Mouse (Mus musculus) G1E-ER4 (cell line): Measurements from ENCODE around the gene Rnf214. TPM values are rescaled to one million over a fixed set of nuclear protein-coding genes. Genes with fewer than 3 reads are reported as not detected.

Experiments used
- GATA1 ChIP-seq: IDR thresholded peaks from one replicate; pipeline ENCODE4 v1.8.0; 2012; ENCODE audit warnings: low read length, inconsistent platforms
- polyA plus RNA-seq: library from polyadenylated mRNA; stranded (reverse); fragments of >175 nt; gene quantifications from 2 replicates; pipeline ENCODE4 v1.2.3, GENCODE M21; 2012

Gene Rnf214
- 11.7 and 14.3 TPM in 2 replicates for polyA plus RNA-seq

DNA sequence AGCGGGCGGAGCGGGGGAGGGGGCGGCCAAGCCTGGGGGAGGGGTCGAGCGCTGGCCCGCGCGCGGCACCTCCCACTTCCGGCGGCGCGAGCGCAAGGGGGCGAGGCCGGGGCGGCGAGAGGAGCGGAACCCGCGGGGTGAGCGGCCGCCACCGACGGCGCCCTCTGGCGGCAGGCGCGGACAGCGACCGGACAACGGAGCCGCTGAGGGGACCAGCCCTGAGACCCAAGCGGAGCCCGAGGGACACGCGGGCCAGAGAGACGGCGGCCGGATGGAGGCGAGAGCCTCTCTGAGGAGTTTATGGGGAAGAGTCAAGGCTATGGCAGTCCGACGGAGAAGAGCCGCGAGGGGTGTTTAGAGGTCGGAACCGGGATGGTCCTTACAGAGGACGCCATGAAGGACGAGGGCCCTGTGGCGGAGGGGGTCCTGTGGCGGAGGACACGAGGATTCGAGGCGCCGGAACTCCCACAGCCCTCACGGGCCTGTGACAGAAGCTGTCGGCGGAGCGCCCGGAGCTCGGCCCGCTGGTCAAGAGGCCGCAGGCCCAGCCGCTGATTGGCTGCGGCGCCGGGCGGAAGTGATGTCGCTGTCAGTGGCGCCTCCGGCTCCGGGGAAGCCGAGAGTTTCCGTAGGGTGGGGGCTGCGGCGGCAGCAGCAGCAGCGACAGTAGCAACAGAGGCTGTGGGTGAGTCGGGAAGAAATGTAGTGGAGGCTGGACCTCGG is at the start of gene Rnf214, which contains the start of gene Pcsk7:
Gene Rnf214, minus strand, starts transcription at position 557 of the 723 bp plus-strand sequence.
Gene Pcsk7, plus strand, starts transcription at position 143 of the 723 bp plus-strand sequence.
- no peak for TF ChIP-seq GATA1

DNA sequence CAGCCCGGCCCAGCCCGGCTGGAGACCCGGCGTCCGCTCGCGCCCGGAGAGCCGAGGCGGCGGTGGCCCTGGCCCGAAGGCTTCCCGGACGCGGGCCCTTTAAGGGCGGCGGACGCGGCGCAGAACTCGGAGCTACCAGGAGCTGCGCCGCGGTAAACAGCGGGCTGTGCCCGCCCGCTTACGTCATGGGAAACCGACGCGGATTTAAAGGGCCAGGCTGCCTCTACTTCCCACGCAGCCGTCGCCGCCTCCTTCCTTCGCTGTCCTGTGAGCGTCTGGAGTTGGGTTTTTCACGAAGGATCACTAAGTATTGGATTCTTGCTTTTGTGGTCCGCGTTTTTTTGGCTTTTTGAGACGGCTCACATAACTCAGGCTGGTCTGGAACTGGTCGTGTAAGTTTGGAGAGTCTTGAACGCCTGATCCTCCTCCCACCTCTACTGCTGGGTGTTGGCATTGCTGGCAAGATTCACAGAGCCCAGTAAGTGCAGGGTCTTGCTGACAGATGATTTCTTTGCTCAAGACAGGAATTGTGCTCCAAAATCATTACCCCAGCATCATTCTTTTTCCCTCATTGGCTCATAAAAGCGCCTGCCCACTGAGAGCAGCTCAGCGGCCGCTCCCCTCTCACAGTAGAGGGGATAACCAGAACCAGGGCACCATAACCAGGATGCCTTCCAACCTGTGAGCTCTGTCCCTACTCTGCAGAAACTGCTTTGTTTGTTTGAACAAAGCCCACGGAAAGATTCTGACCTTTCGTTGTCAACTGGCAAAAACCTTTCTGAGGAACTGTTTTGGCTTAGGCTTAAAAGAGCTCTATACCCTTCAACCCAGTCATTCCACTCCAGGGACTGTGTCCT is 48.6 kb upstream of the Rnf214 start, which contains the start of gene Sidt2:
Gene Sidt2, minus strand, starts transcription at position 152 of the 857 bp plus-strand sequence.
- TF ChIP-seq GATA1 = no peak

DNA sequence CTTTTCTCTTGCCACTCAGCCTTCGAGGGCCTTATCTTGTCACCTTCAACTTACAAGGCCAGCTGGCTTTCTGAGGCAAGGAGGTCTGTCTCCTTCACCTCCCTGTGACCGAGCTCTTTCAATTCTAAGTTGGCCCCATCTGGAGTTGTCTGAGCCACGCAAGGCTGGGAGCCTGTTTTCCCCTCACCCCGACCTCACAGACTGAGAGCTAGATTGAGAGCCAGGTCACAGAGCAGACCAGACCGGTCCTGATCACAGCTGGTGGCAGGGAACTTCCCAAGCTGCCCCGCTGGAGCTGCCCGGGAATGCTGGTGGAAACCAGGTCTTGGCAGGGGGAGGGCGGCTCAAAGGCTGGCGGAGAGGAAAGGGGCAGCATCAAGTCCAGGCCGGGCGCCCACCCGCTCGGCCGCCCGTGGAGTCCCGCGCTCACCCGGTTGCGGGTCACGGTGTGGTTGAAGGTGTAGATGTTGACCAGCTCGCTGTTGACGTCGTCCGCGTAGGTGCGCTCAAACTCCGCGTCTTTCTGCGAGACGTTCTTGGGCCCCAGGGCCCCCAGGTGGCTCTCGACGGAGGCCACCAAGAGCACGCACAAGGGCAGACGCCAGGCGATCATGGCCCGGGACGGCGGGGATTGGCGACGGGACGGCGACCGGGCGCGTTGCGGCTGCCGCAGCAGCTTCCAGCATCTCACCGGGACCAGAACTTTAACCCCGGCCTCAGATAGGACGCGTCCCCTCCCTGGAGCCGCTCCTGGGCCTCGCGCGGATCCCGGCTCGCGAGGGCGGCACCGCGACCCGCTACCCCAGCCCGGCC is 47.8 kb upstream of the Rnf214 start:
- no peak for TF ChIP-seq GATA1

DNA sequence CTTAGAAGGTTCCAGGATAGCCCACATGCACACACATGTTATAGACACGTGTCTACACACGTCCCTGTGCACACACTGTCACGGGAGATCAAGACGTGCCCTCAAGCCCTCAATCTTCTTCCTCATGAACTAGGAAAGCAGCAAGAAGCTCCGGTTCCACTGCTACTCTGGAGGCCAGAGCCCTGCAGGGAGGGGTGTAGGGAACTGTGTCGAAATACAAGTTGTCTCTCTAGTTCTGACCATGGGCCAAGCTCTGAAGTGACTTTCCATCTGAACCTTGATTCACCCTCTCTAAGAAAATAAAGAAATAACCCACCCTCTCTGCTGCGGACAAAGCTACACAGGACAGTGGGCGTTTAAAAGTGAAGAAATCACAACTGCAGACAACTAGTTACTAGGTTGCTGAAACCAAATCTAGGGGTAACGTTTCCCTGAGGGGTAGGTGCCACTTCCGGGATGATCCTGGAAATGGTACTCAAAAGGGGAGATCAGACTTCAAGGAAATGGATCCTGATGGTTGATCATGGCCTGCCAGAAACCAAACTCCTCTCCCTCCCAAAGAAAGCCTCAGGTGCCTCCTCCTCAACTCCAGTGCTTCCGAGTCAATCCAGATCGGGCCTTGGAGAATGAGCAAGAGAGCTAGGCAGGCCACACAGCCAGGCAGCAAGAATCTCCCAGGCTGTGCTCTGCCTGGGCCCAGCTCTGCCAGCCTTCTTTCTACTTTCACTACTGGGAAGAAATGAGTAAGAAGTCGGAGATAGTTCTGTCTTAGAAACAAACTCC is 47.0 kb upstream of the Rnf214 start:
- no peak for TF ChIP-seq GATA1

DNA sequence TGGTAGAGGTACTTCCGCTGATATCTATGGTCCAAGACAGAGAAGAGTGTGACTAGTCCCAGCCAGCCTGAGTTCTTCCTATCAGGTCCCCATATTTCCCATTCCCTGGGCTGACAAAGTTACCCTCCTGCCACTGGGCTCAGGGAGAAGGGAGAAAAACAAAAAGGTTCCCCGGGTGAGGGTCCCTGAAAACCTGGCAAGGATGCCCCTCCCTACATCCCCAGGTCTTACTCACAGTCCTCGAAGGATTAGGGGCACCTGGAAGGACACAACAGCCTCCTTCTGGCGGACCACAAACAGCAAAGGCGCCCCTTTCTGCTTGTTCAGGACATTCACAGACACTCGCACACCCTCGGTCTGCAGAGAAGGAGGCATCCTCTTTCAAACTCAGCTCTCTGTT is 46.2 kb upstream of the Rnf214 start:
- TF ChIP-seq GATA1 = no peak

DNA sequence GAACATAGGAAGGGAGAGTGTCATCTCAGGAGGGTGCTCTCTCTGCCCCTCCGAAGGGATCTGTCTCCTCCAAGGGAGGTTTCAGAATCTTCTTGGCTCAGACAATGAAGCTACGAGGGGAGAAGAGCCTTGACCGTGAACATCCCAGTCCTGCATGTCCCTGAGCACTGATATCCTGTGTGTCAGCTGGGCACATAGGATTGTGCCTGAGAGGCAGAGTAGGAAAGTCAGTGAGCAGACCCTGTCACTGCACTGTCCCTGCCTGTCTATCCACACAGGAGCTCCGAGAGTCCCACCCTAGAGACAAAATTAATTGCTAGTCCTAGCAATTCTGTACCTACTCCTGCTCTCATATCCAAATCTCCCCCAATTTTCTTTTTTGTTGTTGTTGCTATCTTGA is 45.3 kb upstream of the Rnf214 start:
- TF ChIP-seq GATA1 = no peak

DNA sequence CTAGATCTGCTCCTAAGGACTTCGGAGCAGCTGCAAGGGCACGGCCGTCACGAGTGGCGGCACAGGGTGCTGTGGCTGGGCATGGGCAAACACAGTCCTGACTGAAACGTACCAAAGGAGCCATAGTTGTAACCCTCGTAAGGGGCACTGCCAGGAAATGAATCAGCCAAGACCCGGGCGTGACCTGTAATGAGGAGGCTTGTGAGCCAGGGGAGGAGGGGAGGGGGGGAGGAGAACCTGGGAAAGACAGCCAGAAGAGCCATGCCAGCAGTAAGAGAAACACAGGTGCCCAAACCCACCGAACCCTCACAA is 40.1 kb upstream of the Rnf214 start:
- no peak for TF ChIP-seq GATA1

DNA sequence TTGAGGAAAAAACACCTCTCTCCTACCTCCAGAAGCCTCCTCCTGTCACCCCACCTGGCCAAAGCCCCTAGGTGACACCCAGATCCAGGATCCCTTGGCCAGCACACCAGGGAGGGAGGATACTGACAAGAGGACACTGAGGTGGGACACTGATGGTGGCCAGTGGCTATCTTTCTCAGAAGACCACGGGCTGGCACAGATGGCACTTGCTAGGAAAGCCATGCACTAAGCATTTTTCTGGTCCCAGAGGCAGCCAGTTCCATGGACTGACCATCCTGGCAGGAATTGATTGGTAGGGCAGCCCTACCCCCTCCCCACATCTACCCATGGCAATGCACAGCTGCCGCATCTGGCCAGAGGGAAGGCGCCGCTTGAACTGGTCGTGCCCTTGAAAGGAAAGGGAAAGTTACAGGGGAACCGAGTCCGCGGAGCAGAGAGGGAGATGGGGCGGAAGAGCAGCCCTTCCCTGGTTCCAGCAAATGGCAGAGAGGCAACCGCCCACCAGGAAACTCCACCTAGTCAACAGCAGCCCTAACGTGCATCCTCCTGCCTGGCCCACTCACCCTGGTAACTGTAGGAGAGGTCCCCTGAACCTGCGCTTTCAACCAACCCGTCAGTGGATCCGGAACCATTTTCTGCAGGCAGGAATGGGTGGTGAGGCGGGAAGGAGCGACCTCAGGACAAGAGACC is 39.6 kb upstream of the Rnf214 start:
- TF ChIP-seq GATA1 = no peak

DNA sequence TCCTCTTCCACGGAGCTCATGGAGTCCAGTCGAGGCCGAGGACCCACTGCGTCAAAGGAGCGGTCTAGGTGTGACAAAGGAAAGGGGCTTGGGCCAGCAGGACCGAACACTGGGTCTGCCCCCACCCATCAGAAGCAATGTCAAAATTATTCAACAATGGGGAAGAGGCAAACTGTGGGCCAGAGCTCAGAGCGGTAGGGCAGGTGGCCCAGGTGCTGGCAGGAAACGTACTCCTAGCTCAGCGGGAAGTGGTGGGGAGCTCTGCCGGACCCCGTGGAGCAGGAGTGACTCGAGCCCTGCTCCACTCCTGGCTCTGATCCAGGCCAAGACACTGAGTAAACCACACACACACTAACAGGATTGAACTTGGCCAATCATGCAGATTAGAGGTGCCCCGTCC is 39.0 kb upstream of the Rnf214 start:
- no peak for TF ChIP-seq GATA1

DNA sequence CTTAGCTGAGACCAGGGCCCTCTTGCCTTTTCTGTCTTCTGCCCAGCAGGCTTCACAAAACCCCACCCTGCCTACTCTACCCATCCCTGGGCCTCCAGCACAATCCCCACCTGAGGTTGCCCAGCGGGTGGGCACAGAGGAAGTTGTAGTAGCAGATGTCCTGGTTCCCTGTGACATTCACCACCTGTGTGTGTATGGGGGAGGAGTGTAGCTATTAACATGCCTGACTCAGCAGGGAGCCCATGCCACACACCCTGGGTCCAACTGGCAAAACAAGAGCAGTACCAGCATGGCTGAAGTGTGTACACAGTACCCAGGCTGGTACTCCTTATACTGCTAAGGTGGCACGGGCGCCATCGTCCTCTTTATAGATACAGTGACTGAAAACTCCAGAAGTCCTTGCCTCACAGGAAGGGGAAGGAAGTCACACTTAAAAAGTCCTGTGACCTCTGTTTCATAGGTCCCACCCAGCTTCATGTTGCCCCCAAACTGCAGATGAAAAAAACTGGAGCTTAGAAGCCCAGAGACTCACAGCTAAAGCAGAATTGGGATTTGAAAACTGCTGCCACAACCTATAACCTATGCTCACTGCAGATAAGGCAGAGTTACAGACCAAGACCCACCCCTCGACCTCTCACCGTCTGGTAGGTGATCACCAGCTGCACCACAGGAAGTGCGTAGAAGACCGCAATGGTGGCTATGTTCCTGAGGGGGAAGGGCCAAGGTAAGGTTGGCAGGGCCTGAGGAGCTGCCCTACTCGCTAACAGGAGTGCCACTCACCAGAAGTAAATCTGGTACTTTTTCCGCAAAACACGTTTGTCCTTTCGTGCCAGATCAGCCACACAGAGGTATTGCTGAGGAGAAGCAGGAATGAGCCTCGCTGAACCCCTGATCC is 38.0 kb upstream of the Rnf214 start:
- TF ChIP-seq GATA1 = no peak

DNA sequence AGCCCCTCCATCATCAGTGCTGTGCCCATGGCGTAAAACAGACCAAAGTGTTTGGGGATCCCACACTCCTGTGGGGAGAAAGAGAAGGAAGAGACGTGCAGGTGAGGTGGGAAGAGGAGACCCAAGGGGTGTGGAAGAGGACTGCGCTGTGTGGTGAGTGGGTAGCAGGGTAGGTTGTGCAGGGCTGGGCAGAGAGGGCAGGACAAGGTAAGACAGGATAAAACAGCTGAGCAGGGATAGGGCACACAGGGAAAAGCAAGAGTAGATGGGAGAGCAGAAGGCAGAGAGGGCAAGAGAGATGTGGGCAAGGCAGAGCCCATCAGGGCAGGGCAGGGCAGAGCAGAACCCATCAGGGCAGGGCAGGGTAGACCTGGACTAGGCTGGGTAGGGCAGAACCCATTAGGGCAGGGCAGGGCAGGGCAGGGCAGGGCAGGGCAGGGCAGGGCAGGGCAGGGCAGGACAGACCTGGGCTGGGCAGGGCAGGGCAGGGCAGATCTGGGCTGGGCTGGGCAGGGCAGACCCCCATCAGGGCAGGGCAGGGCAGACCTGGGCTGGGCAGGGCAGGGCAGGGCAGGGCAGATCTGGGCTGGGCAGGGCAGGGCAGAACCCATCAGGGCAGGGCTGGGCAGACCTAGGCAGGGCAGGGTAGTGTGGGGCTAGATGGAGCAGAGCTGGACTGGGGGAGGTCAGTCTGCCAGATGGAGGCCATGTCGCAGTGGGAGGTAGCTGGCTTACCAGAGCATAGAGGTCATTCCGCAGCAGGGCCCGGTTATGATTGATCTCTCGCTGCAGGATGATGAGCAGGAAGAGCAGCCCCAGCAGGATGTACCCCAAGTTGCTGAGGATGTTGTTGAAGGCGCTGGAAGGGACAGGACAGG is 37.2 kb upstream of the Rnf214 start:
- TF ChIP-seq GATA1 = no peak

DNA sequence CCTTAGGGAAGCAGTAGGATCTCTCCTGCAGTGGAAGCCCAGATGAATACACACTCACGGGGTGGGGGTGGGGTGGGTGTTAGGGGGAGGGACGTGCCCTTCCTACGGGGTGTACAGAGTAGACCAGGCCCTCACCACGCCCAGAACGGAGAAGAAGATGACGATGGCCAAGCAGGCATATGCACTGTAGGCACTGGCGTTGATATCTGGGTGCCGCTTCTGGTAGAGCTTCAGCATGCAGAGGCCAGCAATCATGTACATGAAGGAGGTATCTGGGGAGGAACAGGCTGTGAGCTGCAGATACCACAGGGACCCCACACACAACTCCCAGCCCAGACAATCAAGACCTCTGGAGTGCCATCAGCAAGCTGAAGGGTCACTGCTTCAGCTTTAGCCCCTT is 36.2 kb upstream of the Rnf214 start:
- TF ChIP-seq GATA1 = no peak

DNA sequence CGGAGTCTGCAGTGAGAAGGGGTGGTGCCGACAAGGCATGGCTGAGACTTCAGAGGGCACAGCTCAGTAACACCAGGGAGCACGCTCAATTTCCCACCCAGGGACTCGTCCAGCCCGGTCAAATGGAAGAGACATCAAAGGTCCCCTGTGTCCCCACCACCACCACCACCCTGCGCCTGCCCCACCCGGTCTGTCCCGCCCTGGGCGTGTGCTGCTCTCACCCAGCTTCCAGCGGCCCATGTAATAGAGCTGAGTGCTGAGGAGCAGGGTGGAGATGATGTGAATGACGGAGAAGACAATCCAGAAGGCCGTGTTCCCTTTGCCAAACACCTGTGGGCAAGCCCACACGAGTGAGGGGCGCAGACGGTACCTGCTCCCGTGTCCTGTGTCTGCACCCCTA is 35.8 kb upstream of the Rnf214 start:
- no peak for TF ChIP-seq GATA1
